Mouse (Mus musculus): Measurements from ENCODE around the gene Cfd. TPM values are rescaled to one million over a fixed set of nuclear protein-coding genes. Genes with fewer than 3 reads are reported as not detected.

Cfd gene
- 0.27 TPM in 1 of 2 replicates, not detected in the other for polyA plus RNA-seq (2015; fragmentation: Nextera tagmentation; extraction: Ambion mirVana)

GRCm38 (mm10) chr10:79890670-79891069, at the start of gene Cfd:
Gene Cfd (plus strand): TSS chr10:79890853.
- Histone ChIP-seq H3K27me3 (no peaks in the 10 kb centered on the region), H3K27ac (no peak within 1 kb of the TSS), H3K4me2 (no peak within 1 kb of the TSS), H3K4me3 (no peak within 1 kb of the TSS), H3K9ac (no peak within 1 kb of the TSS), H3K9me3 (no peaks in the 10 kb centered on the region), H3K4me1 (no peaks in the 10 kb centered on the region), H3K36me3 (peaks cover 12% of the 10 kb centered on the region)
- WGBS = 37% methylated on average over 5 of the region's 5 CpGs
- ATAC-seq (ENCODE audit: insufficient number of reproducible peaks, low FRiP score, low TSS enrichment, low read depth) = no peak

GRCm38 (mm10) chr10:79842322-79842721, 48.3 kb upstream of the Cfd start:
- H3K9me3 ChIP-seq = no peaks in the 10 kb centered on the region
- ATAC-seq (ENCODE audit: insufficient number of reproducible peaks, low FRiP score, low TSS enrichment, low read depth) = no peak
- H3K4me3 ChIP-seq = no peak overlapping the region
- no peak overlapping the region for H3K4me2 ChIP-seq
- no peaks in the 10 kb centered on the region for H3K27me3 ChIP-seq
- H3K4me1 ChIP-seq = peaks cover 28% of the 10 kb centered on the region
- H3K9ac ChIP-seq = no peak overlapping the region
- peak overlapping the region; percentile 57; the same call in 1 of the 2 replicates for H3K27ac ChIP-seq
- WGBS = 66% methylated on average over 3 of the region's 3 CpGs
- H3K36me3 ChIP-seq = no peaks in the 10 kb centered on the region

GRCm38 (mm10) chr10:79843476-79843875, 47.2 kb upstream of the Cfd start:
- H3K9ac ChIP-seq = no peak overlapping the region
- H3K27ac ChIP-seq = peak overlapping the region; percentile 35; the same call in 1 of the 2 replicates
- H3K27me3 ChIP-seq = no peaks in the 10 kb centered on the region
- 36% methylated on average over 6 of the region's 6 CpGs for WGBS
- no peaks in the 10 kb centered on the region for H3K36me3 ChIP-seq
- no peak overlapping the region for H3K4me2 ChIP-seq
- no peaks in the 10 kb centered on the region for H3K9me3 ChIP-seq
- H3K4me1 ChIP-seq = peaks cover 28% of the 10 kb centered on the region
- no peak for ATAC-seq (ENCODE audit: insufficient number of reproducible peaks, low FRiP score, low TSS enrichment, low read depth)
- no peak overlapping the region for H3K4me3 ChIP-seq

GRCm38 (mm10) chr10:79846553-79846952, 44.1 kb upstream of the Cfd start:
- 54% methylated on average over 5 of the region's 5 CpGs for WGBS
- no peak overlapping the region for H3K4me3 ChIP-seq

GRCm38 (mm10) chr10:79849941-79850628, 40.6 kb upstream of the Cfd start:
- Histone ChIP-seq H3K36me3 (no peaks in the 10 kb centered on the region), H3K9ac (no peak overlapping the region), H3K27ac (no peak overlapping the region), H3K27me3 (no peaks in the 10 kb centered on the region), H3K4me1 (peaks cover 22% of the 10 kb centered on the region), H3K4me3 (no peak overlapping the region), H3K4me2 (no peak overlapping the region), H3K9me3 (no peaks in the 10 kb centered on the region)
- no peak for ATAC-seq (ENCODE audit: insufficient number of reproducible peaks, low FRiP score, low TSS enrichment, low read depth)
- 80% methylated on average over 8 of the region's 8 CpGs for WGBS

More at GRCm38 (mm10) chr10:79846553-79846952, 44.1 kb upstream of the Cfd start:
- no peak overlapping the region for H3K9ac ChIP-seq
- no peak overlapping the region for H3K27ac ChIP-seq
- H3K4me2 ChIP-seq = no peak overlapping the region
- no peak for ATAC-seq (ENCODE audit: insufficient number of reproducible peaks, low FRiP score, low TSS enrichment, low read depth)
- H3K4me1 ChIP-seq = peaks cover 17% of the 10 kb centered on the region
- no peaks in the 10 kb centered on the region for H3K9me3 ChIP-seq
- no peaks in the 10 kb centered on the region for H3K27me3 ChIP-seq
- H3K36me3 ChIP-seq = no peaks in the 10 kb centered on the region

- Histone ChIP-seq H3K9me3 (no peaks in the 10 kb centered on the region), H3K9ac (no peak overlapping the region), H3K4me1 (peaks cover 27% of the 10 kb centered on the region), H3K27me3 (no peaks in the 10 kb centered on the region), H3K27ac (peak overlapping the region; percentile 100), H3K4me2 (peak overlapping the region; percentile 72; the same call in 1 of the 2 replicates), H3K4me3 (no peak overlapping the region), H3K36me3 (peaks cover 4% of the 10 kb centered on the region)
- no peak for ATAC-seq (ENCODE audit: insufficient number of reproducible peaks, low FRiP score, low TSS enrichment, low read depth)
- 60% methylated on average over 3 of the region's 3 CpGs for WGBS
These were observed 39.0 kb upstream of the Cfd start for GRCm38 (mm10) chr10:79851653-79852052.

- Histone ChIP-seq H3K27me3 (no peaks in the 10 kb centered on the region), H3K9ac (0 out of 2 replicates have a peak overlapping the region, but pooled peaks have one; percentile 4), H3K36me3 (peaks cover 8% of the 10 kb centered on the region), H3K4me3 (peak overlapping the region; percentile 96; the same call in 1 of the 2 replicates), H3K27ac (peak overlapping the region; percentile 100), H3K4me2 (peak overlapping the region; percentile 72), H3K9me3 (no peaks in the 10 kb centered on the region), H3K4me1 (peaks cover 33% of the 10 kb centered on the region)
- no peak for ATAC-seq (ENCODE audit: insufficient number of reproducible peaks, low FRiP score, low TSS enrichment, low read depth)
- WGBS = 25% methylated on average over 9 of the region's 9 CpGs
These were observed 38.4 kb upstream of the Cfd start for GRCm38 (mm10) chr10:79852107-79852789.

GRCm38 (mm10) chr10:79852827-79853226, 37.8 kb upstream of the Cfd start:
- H3K9me3 ChIP-seq = no peaks in the 10 kb centered on the region
- H3K9ac ChIP-seq = 0 out of 2 replicates have a peak overlapping the region, but pooled peaks have one; percentile 4
- no peaks in the 10 kb centered on the region for H3K27me3 ChIP-seq
- ATAC-seq (ENCODE audit: insufficient number of reproducible peaks, low FRiP score, low TSS enrichment, low read depth) = no peak
- H3K36me3 ChIP-seq = peaks cover 14% of the 10 kb centered on the region
- H3K4me3 ChIP-seq = peak overlapping the region; percentile 96
- WGBS = 18% methylated on average over 8 of the region's 8 CpGs
- H3K4me2 ChIP-seq = peak overlapping the region; percentile 72
- peaks cover 39% of the 10 kb centered on the region for H3K4me1 ChIP-seq
- H3K27ac ChIP-seq = peak overlapping the region; percentile 100

- H3K9ac ChIP-seq = peak overlapping the region; percentile 61
- H3K27ac ChIP-seq = peak overlapping the region; percentile 100
- WGBS = 0% methylated on average over 15 of the region's 15 CpGs
- peak overlapping the region; percentile 72 for H3K4me2 ChIP-seq
- peak overlapping the region; percentile 96 for H3K4me3 ChIP-seq
- H3K4me1 ChIP-seq = peaks cover 44% of the 10 kb centered on the region
- no peaks in the 10 kb centered on the region for H3K9me3 ChIP-seq
- no peaks in the 10 kb centered on the region for H3K27me3 ChIP-seq
- H3K36me3 ChIP-seq = peaks cover 17% of the 10 kb centered on the region
- peak; percentile 66 for ATAC-seq (ENCODE audit: insufficient number of reproducible peaks, low FRiP score, low TSS enrichment, low read depth)
These were observed 37.3 kb upstream of the Cfd start for GRCm38 (mm10) chr10:79853392-79853791.

GRCm38 (mm10) chr10:79853860-79854795, 36.5 kb upstream of the Cfd start, which contains the start of gene Ptbp1:
Gene Ptbp1 (plus strand): TSS chr10:79854427.
- H3K27me3 ChIP-seq = no peaks in the 10 kb centered on the region
- no peaks in the 10 kb centered on the region for H3K9me3 ChIP-seq
- peaks cover 50% of the 10 kb centered on the region for H3K4me1 ChIP-seq
- H3K4me3 ChIP-seq = peak within 1 kb of the TSS; percentile 96
- peak within 1 kb of the TSS; percentile 95 for H3K9ac ChIP-seq
- peak within 1 kb of the TSS; percentile 100 for H3K27ac ChIP-seq
- ATAC-seq (ENCODE audit: insufficient number of reproducible peaks, low FRiP score, low TSS enrichment, low read depth) = peak; percentile 93
- peak within 1 kb of the TSS; percentile 82 for H3K4me2 ChIP-seq
- WGBS = under 1% methylated on average over 75 of the region's 75 CpGs
- H3K36me3 ChIP-seq = peaks cover 24% of the 10 kb centered on the region

- Histone ChIP-seq H3K4me2 (peak overlapping the region; percentile 82), H3K9ac (peak overlapping the region; percentile 95), H3K4me1 (peaks cover 59% of the 10 kb centered on the region), H3K36me3 (peaks cover 33% of the 10 kb centered on the region), H3K27me3 (no peaks in the 10 kb centered on the region), H3K4me3 (peak overlapping the region; percentile 96), H3K27ac (peak overlapping the region; percentile 100), H3K9me3 (no peaks in the 10 kb centered on the region)
- WGBS = under 1% methylated on average over 81 of the region's 83 CpGs
- no peak for ATAC-seq (ENCODE audit: insufficient number of reproducible peaks, low FRiP score, low TSS enrichment, low read depth)
These were observed 35.7 kb upstream of the Cfd start for GRCm38 (mm10) chr10:79854801-79855541.
